Mouse (Mus musculus) brown adipose tissue, adult 24 weeks (tissue): ENCODE data around the gene Gm21987. TPM values are rescaled to one million over a fixed set of nuclear protein-coding genes. Genes with fewer than 3 reads are reported as not detected.
A peak's percentile ranks its signal among the peaks of the same experiment; 100 is the strongest.

Source experiments
- H3K27ac ChIP-seq: fragments of 200-500 bp; replicated peaks from 2 replicates; pipeline ENCODE4 v1.5.1; 2012; ENCODE audit warnings: low read depth, mild to moderate bottlenecking, low read length
- H3K4me1 ChIP-seq: fragments of 200-500 bp; 2 replicates; pipeline ENCODE4 v1.6.1; 2012; ENCODE audit warnings: low read length, mixed read lengths; ENCODE audit not compliant: control insufficient read depth, insufficient read depth, insufficient read length
- H3K4me3 ChIP-seq: fragments of 200-500 bp; 2 replicates; pipeline ENCODE4 v1.5.1; 2012; ENCODE audit warnings: low read depth, mild to moderate bottlenecking, low read length, moderate library complexity; ENCODE audit not compliant: insufficient read depth
- polyA plus RNA-seq: library from polyadenylated mRNA; stranded (reverse); fragments of >200 nt; gene quantifications from 2 replicates; pipeline ENCODE4 v1.2.4, GENCODE M21; 2012; ENCODE audit not compliant: missing spikeins, insufficient read depth, insufficient read length

The Gm21987 gene
- polyA plus RNA-seq, 1 experiment = not detected

DNA sequence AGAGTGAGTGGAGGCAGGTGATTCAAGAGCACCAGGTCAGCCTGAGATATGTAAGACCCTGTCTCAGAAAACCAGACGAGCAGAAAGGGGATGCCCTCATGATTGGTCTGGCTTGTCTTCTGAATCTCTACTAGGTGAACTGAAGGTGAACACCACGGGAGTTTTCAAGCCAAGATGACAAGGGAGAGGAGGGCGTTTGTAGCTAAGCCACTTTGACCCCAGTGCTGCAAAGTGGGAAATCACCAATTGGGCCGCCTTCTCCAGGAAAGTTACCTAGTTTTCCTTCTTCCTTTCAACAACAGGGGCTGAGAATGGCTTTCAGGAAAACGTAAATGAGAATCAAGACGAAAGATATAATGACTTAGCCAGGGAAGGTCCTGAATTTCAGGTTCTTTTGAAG, 41.9 kb downstream of the Gm21987 start:
- H3K4me3 ChIP-seq = no peak overlapping the region
- no peak overlapping the region for H3K27ac ChIP-seq
- 0 out of 2 replicates have a peak, but pooled peaks cover 4% of the 10 kb centered on the region for H3K4me1 ChIP-seq

DNA sequence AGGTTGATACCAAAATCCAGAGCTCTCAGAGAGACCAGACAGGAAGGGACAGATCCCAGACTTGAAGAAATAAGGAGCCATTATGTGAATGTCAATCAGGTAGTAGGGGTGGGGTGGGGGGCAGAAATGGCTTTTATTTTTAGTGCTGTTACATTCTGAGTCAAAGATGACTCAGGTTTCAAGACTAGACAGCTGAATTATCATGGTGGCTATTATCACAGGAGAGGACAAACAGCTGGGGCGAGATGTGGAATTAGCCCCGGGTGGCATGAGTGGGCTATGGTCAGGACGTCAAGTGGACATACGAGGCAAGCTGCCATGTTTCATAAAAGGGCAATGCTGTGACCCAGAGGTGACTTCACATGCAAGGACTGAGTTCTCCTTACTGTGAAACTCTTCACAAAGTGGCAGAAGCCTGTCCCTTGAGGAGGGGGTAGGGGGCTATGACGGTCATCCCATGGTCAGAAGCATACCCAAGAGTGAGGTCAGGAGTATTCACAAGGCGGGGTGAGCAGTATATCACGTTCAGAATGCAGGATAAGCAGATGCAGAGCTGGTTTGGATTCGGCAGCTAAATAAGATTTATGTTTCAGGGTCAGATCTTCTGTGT, 42.5 kb downstream of the Gm21987 start:
- Histone ChIP-seq H3K4me1 (0 out of 2 replicates have a peak, but pooled peaks cover 4% of the 10 kb centered on the region), H3K4me3 (no peak overlapping the region), H3K27ac (no peak overlapping the region)

DNA sequence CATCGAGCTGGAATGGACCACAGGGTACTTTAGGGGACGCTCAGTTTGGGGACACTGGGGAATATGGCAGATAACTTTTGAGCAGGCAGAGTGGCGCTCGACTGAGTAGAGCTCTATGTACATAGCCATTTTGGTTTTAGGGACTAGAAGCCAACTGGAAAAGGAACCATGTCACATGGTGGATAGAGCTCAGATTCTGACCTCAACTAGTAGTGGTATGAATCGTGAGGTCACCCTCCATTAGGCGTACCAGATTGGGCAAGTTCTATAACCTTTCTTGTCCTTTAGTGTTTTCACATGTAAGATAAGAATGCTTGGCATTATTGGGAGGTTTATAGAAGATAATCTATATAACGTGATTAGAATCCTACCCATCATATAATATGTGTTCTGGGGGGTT, 43.5 kb downstream of the Gm21987 start:
- Histone ChIP-seq H3K27ac (no peak overlapping the region), H3K4me1 (0 out of 2 replicates have a peak, but pooled peaks cover 4% of the 10 kb centered on the region), H3K4me3 (no peak overlapping the region)

DNA sequence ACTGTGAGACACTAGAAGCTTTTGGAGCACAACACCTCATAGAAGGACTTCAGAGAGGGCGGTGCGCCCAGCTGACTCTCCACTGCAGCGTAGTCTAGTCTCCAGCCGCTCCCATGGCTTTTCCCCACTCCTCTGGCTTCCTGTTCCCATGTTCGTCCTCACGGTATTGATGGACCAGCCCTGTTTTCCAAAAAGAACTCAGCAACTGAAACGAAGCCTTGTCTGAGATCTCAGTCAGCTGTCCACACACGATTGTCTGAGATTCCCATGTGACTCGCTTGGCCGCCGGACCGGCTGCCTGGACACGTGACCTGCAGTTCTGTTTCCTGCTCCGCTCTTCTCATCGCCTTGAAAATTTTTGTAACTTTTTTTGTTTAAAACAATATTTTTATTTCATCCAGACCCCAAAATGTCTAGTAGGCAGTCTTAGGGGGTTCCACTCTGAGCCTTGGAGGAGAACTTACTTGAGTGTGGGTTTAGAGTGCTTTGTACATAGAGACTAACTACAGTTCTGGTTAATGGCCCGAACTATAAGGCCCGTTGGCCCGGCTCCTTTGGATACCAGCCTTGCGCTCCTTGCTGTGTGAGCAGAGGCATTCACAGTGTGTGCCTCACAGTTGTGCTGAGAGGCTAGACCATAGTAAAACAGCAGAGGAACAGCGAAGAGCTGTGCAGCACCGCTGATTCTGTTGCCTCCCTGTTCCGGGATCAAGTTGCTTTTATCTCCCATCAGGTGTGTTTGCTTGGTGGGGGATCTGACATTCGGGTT, 45.5 kb downstream of the Gm21987 start:
- H3K4me1 ChIP-seq = 0 out of 2 replicates have a peak, but pooled peaks cover 4% of the 10 kb centered on the region
- H3K4me3 ChIP-seq = peak overlapping the region; percentile 59
- H3K27ac ChIP-seq = peak overlapping the region; percentile 83

DNA sequence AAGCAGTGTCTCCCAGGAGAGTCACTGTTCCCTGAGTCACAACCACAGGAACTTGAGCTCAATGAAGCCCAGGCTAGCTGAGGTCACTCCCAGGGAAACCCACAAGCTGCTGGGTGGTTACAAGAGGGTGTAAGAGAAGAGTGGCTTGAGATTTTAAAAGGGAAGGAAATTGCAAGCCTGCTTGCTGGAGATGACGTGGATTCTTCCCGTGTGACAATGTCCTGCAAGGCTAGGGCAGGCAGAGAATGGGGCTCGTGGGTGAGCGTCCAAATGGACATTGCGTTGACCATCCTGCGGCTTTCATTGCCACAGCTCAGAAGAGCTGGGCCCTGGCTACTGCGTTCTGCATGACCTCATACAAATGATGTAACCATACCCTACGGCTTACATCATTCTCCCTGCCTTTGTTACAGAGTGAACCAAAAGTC, 47.4 kb downstream of the Gm21987 start:
- Histone ChIP-seq H3K4me1 (0 out of 2 replicates have a peak, but pooled peaks cover 4% of the 10 kb centered on the region), H3K4me3 (no peak overlapping the region), H3K27ac (peak overlapping the region; percentile 70)

DNA sequence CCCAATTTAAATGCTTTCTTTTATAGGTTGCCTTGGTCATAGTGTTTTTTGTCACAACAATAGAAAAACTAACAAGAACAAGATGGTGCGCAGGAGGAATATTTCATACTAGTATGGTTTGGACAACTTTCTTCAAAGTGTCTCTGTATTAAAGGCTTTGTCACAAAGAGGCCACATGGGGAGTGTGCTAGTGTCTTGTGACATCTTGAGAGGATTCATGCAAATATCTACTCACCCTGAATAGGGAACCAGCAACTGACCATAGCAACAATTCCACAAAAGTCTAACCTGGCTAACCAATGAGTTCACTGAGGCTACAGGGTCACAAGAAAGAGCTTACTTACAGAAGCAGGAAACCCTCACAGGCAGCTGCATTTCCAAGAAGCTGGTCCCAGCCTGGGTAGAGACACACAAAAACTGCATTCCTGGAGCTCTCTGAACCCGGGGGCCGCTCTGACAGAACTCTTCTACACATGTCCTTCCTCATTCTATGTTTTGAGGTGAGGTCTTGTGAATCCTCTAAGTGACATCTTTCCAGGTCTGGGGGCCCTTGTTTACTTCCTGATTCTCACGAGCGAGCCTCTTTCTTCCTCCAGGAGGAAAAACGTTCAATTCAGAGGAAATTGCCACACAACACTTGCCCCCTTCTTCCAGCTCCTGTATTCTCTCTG, 48.4 kb downstream of the Gm21987 start:
- peak overlapping the region; percentile 70; the same call in 1 of the 2 replicates for H3K27ac ChIP-seq

DNA sequence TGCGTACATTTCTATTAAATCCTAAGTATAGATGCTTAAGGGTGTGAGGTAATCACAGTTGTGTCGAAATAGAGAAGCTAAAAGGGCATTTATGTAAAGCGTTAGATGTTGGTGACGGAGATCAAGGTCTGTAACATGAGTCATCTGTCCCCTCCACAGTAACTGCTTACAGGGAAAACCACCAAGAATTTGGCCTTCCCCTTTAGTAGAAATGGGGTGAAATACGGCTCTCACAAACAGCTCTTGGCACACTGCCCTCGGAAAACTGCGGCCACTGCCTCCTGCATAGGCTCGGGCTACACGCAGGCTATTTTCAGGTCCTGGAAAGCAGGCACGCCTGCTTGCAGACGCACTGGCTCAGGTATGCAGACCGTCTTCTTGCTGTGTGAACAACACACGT, 49.3 kb downstream of the Gm21987 start:
- Histone ChIP-seq H3K27ac (no peak overlapping the region), H3K4me1 (0 out of 2 replicates have a peak, but pooled peaks cover 4% of the 10 kb centered on the region), H3K4me3 (peak overlapping the region; percentile 27; the same call in 1 of the 2 replicates)

More for the DNA sequence above, 48.4 kb downstream of the Gm21987 start:
- Histone ChIP-seq H3K4me1 (0 out of 2 replicates have a peak, but pooled peaks cover 4% of the 10 kb centered on the region), H3K4me3 (no peak overlapping the region)

DNA sequence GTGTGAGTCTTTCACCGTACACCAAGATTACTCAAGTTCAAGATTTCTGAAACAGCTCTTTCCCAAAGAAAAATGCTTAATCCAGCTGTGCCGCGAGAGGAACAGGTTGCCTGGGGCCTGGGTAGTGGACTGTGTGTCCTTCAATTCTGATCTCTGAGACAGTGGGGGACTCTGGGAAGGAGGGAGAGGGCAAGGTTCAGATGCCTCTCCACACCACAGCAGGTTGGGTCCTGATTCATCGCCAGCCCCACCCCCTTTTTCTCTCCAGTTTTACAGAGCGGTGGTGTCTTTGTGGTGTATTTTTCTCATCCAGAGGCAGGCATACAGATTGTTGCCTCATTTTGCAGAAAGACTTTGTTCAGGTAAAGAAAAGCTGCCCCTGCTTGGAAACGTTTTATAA, 51.4 kb downstream of the Gm21987 start:
- Histone ChIP-seq H3K4me1 (no peaks in the 10 kb centered on the region), H3K27ac (no peak overlapping the region), H3K4me3 (no peak overlapping the region)

DNA sequence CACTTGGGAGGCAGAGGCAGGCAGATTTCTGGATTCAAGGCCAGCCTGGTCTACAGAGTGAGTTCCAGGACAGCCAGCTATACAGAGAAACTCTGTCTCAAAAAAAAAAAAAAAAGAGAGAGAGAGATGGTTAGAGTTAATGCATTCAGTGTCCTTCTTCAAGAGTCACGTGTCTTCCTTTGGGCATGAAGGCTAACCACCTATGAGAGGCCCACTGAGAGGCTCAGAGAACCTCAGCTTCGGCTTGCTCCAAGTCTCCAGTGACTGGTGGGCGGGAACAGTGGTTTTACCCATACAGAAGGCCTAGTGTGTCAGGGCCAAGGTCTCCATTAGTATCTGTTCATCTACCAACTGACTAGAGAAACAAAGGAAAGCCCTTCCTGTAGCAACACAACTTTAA, 52.2 kb downstream of the Gm21987 start:
- Histone ChIP-seq H3K4me3 (no peak overlapping the region), H3K4me1 (no peaks in the 10 kb centered on the region), H3K27ac (peak overlapping the region; percentile 4; the same call in 1 of the 2 replicates)

DNA sequence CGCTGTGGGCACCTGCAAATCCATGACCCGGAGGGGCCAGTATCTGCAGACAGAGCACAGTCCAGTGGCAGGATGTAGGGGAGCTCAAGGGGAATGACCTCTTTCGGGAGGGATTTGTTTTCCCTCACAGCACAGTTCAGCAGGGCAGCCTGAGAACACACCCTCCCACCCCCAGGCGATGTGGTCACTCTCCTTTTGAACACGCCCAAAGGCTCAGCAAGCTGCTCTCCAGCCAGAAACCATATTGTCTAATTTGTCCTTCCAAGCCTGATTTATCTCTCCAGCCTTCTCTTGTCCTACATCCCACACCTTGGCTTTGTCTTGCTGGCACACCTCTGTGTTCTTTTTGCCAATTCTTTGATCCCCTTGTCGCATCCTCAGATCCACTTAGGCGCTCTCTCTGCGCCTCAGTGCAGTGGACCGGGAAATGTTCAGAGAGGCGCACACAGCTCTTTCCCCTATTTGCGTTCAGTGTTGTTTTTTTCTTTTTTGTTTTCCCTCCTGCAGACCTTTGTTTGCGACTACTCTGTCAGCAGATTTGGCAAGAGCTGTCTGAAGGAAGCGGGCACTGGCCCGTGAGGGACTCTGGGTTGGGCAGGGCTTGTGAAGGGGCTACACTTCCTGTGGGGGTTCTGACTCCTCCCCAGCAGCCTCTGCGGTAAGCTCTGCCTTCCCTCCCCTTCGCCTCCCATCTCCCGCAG, 52.8 kb downstream of the Gm21987 start:
- H3K4me3 ChIP-seq = peak overlapping the region; percentile 8; the same call in 1 of the 2 replicates
- H3K4me1 ChIP-seq = no peaks in the 10 kb centered on the region
- H3K27ac ChIP-seq = peak overlapping the region; percentile 65

DNA sequence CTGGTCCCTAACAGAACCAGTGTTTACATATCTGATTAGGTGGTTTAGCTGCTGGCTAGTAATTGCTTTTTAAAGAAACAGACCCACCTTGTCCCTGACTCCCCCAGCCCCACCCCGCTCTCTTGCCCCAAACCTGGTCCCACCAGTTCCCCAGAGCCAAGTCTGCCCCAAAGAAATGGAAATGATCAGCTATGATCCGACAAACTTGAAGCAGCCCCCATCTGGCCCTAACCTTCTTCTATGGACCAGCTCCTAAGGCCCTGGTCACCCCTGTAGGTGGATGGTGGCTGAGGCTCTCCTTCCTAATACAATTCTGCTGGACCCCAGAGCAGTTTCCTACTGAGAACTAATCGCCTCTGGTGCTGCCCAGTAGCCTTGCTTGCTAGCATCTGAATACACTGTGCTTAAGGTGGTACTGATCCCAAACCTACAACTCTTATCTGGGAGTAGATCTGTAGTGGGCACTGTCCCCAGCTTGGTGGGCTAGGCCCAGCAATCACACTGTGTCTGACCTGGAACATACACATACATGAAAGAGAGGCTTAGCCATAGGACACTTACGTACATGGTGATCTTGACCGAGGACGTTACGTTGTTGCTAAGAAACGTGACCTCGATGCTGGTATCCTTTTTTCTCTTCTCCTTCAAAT, 53.6 kb downstream of the Gm21987 start:
- H3K4me3 ChIP-seq = no peak overlapping the region
- peak overlapping the region; percentile 65; the same call in 1 of the 2 replicates for H3K27ac ChIP-seq
- H3K4me1 ChIP-seq = no peaks in the 10 kb centered on the region

DNA sequence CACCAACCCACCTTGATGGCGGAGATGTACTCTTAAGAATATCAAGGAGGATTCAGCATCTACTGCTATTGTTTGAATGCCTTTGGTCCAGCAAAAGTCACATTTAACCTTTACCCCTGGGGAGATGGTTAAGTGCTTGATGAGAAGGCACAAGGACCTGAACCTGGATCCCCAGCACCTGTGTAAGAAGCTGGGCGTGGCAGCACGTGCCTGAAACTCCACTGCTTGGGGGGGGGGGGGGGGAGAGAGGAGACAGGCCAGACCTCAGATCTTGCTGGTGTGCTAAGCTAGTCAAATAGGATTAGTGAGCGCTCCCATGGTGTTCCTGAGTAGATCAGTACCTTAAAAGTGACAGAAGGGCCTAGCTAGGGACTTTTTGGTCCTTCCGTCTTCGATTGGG, 54.6 kb downstream of the Gm21987 start:
- no peak overlapping the region for H3K27ac ChIP-seq
- no peak overlapping the region for H3K4me3 ChIP-seq
- no peaks in the 10 kb centered on the region for H3K4me1 ChIP-seq

DNA sequence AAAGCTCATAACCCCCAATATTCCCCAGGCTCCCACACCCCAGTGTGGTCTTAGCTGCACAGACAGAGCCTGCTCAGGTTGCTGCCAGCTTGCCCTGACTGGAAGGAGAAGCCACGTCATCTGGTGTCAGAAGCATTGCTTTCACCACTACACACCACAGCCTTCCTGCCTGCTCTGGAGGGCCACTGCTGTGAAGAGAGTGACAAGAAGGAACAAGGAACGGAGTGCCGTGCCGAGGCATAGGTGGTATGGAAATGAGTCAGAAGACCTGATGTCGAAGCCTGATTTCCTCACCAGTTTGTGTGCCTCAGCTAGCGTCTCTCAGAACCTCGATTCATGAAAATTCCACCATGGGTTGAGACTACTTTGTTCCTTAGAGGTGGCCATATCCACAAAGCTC, 56.8 kb downstream of the Gm21987 start:
- no peaks in the 10 kb centered on the region for H3K4me1 ChIP-seq
- H3K27ac ChIP-seq = no peak overlapping the region
- no peak overlapping the region for H3K4me3 ChIP-seq

DNA sequence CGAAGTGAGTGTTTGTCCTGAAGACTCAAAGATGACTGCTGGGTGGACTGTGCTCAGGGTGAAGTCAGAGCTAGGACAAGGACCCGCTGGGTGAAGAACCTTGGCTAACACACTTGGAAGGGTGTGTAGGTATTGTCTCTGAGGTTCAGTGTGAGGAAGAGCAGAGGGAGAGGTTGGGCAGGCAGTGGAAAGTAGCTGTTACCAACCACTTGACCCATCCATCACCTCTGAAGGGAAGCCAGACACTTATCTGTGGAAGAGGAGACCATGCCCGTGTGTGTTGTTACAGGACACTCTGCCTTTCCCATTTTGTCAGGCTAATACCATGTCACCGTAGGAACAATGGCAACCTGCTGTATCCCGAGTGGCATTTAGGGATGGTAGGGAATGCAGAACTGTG, 59.5 kb downstream of the Gm21987 start:
- Histone ChIP-seq H3K4me3 (no peak overlapping the region), H3K27ac (no peak overlapping the region), H3K4me1 (no peaks in the 10 kb centered on the region)
